Mouse (Mus musculus) adipocyte (in vitro differentiated cells): ENCODE data around the gene Acadvl.

Experiments used
- DNase-seq: peaks from one replicate; pipeline ENCODE4 v3.0.0-alpha.2; 2016; ENCODE audit warnings: low spot score

Gene Acadvl

DNA sequence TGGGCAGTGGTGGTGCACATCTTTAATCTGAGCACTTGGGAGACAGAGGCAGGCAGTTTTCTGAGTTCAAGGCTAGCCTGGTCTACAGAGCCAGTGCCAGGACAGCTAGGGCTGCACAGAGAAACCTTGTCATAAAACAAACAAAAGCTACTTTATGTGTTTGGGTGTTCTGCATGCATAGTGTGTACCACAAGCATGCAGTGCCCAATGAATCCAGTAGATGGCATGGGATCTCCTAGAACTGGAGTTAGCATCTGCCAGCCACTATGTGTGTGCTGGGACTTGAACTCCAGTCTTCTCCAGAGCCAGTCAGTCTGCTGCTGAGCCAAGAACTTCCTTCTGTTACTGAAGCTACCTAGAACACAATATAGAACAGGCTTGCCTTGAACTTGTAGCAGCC lies 13.3 kb downstream of the Acadvl start:
- peak; percentile 61 for DNase-seq

DNA sequence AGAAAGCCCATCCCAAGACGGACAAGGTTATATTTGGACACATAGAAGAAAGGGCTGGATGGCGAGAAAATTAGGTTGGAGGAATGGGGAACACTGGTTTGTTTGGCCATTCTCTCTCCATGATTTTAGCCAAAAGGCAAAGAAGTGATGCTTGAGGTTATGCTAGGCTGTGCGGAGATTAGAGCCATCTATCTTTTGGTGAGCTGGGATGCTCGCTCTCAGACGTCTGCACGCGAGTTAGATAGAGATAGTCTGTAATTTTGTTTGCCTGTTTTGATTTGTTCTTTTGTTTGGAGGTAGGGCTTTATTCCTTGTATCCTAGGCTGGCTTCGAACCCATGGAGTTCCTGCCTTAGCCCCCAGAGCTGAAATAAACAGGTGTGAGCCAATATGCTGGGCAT lies 14.1 kb downstream of the Acadvl start:
- no peak for DNase-seq

DNA sequence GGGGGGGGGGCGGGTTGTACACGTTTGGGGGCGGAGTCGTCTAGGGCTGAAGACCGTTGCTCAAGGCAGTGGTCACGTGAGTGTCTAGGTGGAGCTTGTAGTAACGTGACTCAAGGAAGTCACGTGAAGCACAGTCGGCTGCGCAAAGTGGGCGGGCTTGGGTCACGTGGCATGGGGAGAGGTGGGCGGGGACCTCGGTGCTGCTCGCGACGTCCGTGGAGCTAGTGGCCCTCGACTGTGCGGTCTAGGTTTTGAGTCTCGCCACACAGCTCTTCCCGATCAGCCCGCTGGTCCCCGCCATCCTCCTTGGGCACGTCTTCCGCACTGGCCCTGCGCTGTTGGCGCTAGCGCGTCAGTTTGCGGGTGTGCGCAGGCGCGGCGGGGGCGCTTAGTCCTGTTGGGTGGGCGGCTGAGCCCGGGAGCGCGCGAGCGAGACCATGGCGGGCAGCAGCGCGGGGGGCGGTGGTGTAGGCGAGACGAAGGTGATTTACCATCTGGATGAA lies 14.8 kb downstream of the Acadvl start, which contains the start of gene Dvl2:
Gene Dvl2, plus strand, starts transcription at position 200 of the 503 bp plus-strand sequence.
- DNase-seq = peak; percentile 97

DNA sequence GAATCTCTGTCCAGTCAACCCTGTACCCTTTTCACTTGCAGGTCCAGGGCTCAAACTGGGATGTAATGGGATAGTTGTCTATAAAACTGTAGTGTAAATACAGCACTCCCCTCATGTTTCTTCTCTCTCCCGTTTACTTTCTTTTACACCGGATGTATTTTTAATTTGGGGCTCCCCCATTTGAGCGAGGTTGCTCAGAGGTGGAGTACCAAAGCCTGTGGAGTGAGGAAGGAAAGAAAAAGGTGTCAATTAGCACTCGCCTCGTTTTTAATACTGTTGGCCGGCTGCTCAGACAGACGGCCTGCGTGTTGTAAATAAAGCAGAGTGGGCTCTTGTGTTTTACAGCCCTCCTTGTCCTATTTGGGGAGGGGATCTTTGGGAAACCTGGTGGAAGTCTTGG lies 15.5 kb downstream of the Acadvl start:
- no peak for DNase-seq

DNA sequence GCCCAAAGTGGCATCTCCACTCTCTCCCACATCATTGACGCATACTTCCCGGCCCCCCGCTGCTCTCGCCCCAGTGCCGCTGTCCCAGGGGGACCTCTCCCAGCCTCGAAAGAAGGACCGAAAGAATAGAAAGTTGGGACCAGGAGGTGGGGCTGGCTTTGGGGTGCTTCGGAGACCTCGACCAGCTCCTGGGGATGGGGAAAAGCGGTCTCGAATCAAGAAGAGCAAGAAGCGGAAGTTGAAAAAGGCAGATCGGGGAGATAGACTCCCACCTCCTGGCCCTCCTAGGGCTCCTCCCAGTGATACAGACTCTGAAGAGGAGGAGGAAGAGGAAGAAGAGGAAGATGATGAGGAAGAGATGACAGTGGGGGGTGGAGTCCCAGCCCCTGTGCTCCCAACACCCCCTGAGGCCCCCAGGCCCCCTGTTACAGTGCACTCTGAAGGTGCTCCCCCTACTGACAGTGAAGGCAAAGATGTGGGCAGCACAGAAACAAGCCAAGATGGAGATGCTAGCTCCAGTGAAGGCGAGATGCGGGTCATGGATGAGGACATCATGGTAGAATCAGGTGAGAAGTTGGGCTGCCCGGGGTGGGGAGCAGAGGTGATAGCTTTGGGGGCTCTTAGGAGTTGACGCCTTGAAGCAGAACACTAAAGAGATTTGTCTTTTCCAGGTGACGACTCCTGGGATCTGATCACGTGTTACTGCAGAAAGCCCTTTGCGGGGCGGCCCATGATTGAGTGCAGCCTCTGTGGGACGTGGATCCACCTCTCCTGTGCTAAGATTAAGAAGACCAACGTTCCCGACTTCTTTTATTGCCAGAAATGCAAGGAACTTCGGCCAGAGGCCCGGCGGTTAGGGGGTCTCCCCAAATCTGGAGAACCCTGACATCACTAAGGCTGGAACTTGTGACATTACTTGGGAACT lies 16.4 kb downstream of the Acadvl start:
- no peak for DNase-seq

DNA sequence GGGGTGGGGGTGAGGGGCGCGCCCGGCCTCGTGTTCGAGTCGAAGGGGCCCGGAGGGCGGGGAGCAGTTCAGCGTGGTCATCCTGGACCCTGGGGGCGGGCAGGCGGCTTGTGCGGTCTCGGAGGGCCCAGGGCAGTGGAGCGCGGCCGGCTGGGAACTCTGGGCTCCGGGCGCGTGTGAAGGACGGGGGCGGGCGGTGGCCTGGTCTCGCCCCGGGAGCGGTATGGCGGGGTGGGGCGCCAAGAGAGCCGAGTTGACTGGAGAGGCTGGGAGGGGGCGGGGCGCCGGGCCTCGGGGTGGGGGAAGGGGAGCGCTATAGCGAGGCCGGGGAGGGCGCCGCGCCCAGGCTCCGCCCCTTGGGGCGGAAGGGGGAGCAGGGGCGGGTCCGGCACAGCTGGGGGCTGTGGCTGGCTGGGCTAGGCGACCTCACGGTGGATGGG lies 18.1 kb downstream of the Acadvl start:
- peak; percentile 81 for DNase-seq

DNA sequence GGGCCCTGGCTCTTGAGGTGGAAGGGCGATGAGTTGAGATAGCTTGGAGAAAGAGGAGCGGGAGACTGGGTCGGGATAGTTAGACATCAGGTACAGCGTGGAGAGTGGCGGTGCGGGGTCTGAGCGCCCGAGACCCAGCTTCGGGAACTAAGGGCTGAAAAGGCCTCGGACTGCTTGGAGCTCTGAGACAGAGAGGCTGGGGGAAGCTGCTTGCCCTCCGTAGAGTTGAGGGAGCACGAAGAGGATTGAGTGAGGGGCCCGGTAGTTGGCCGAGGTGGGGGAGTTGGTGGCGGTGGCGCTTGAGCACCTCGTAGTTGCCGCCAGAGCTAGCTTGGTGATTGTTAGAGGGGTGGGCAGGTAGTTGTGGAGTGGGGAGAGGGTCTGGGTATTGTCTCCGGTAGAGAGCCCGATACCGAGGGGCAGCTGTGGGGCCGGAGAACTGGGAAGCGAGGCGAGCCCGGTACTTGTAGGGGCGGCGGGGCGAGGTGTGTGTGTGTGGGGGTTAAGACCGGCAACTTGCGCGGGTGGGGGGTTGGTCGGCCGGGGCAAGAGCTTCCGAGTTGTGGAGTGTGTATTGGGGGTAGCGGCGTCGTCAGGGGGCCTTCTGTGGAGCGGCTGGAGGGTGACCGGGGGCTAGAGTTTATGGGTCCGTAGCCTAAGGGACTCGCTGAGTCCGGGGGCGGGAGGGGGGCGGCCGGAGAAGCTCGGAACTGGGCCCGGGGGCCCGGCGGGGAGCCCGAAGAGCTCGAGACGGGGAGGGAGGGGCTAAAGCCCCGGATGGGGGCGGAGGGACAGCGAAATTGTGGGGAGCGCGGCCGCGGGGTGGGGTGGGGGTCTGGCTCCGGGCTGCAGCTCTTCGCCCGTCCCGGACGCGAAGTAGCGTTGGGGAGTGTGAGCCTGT lies 18.8 kb downstream of the Acadvl start:
- DNase-seq = peak; percentile 56

DNA sequence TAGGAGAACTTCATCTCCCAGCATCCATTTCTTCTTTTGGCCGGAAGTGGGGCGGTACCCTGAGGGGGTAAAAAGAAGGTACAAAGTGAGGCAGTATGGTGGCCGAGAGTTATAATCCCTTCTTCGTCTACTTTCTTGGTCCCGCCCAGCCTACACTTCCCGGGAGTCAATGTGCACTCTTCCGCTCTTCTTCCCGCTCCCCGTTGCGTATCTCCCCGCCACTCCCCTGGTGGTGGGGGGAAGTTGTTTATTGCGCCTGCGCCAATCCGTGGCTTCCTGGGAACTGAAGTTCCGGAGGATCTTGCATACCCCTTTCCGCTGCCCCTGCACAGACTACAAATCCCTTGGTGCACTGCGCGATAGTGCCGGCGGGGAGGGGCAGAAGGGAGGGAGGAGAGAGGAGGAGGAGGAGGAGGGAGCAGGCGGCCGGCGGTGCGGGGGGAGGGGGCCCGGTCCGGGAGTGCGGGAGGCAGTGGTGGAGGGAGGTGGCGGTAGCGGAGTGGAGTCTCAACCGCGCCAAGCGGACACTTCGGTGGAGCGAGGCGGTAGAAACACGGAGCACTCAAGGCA lies 19.7 kb downstream of the Acadvl start, which contains the start of gene Phf23:
Gene Phf23, plus strand, starts transcription at position 387 of the 570 bp plus-strand sequence.
- peak; percentile 99 for DNase-seq

DNA sequence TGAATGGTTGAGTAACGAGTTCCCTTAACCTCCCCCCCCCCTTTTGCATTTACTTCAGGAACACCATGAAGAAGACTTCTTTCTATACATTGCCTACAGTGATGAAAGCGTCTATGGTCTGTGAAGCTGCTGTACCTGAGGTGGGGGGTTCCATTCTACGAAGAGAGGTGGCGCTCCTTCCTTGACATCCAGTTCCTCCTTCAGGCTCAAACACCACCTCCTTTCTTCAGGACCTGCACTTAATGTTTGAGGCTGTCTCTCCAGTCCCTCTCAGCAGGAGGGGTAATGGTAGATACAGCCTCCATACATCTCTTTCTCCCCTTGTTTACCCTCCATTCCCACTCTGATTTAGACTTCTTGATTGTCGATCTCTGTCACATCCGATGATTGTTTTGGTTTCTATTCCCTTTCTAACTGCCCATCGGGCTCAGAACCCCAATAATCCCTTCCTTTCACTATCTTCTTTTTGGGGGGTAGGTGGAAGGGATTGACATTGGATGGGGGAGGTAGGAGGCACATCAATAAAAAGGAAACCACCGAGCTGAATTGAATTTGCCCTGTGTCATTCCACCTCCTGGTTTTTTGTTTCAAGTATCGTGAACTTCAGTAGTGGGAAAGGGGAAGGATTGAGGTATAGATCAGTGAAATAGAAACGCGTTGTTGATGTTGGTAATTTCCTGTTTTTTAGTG lies 20.7 kb downstream of the Acadvl start:
- no peak for DNase-seq

DNA sequence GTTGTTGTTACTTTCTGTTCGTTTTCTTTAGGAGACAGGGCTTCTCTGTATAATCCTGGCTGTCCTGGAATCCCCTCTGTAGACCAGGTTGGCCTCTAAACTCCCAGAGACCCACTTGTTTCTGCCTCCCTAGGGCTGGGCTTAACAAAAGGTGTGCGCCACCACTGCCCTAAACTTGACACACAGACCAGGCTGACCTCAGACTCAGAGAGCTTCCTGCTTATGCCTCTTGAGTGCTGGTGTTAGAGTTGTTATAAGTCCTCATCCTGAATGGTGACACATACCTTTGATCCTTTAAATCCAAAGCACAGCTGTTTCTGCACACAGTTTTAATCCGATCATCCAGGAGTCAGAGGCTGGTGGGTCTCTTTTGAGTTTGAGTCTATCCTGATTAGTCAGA lies 22.3 kb downstream of the Acadvl start:
- DNase-seq = no peak

DNA sequence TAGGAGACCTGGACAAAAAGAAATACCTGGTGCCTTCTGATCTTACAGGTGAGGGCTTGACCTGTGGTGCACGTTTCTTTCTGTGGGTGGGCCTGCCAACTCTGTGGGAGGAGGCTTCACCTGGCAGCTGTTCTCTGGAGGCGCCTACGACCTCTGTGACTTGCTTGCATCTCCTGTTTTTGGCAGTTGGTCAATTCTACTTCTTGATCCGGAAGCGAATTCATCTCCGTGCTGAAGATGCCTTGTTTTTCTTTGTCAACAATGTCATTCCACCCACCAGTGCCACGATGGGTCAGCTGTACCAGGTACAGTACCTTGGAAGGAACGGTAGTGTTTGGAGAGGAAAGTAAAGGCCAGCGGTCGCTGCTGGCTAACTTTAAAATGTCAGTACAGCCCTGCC lies 22.8 kb downstream of the Acadvl start:
- DNase-seq = no peak

DNA sequence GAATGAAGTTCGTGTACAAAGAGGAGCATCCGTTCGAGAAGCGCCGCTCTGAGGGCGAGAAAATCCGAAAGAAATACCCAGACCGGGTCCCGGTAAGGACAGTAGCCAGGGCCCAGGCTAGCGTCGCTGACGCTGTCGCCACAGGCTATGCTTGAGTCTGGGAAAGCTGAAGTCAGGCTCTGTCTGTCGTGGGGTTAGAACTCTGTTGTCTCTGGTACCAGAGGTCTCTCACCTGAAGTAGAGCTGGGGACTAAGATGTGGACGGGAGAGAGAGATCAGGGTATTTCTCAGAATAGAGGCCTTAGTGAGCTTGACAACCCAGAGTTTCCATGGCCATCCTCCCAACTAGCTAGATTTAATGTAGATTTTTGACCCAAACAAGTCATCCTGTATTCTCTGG lies 23.5 kb downstream of the Acadvl start:
- DNase-seq = no peak

DNA sequence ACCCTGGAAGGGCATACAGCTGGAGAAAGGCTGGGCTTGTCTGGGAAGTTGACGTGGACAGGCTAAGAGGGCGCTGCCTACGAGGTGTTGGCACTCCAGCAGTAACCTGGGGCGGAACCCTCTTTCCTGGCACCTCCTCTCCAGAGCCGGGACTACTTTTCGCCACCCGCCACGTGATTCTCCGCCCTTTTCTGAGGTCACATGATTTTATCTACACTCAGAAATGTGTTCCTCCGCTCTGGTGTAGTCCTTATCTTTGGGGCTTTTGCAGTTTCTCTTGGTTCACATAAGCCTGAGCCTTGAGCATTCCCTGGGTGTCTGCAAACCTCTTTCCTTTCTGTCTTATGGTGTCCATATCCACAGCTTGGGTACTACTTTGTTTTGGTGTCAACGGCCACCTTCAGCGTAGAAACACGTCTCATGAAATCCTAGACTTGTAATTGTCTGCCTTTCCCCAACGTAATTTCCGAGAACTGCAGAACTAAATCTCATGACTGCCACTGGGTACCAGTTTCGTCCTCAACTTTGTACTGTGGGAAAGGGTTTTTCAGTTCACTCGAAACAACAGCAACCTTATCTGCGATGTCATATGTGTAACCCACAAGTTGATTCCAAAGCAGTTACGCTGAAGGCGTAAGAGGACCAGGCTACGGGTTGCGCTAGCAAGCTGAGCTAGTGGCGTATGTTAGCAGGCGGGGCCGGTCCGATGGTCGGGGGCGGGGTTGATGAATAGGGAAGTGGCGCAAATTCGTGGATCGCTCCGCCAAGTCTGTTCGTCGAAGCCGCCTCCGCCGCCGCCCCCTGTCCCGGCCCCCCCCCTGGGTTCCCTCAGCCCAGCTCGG lies 24.1 kb downstream of the Acadvl start, which contains the start of gene Gabarap:
Gene Gabarap, plus strand, starts transcription at position 294 of the 842 bp plus-strand sequence.
- peak; percentile 98 for DNase-seq

DNA sequence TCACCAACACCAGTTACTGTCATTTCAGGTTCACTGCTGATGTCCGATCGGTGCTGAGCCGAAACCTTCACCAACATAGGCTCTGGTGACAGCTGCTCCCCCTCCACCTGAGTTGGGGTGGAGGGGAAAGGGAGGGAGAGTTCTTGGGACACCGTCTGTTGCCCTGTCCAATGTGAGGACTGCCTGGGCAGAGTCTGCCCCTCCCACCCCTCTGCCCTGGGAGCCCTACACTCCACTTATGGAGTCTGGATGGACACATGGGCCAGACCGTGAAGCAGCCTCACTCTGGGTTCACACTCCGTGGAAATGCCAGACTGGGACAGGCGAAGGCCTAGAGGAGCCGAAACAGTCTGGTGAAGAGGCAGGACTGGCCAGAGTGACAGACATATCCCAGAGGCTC lies 25.3 kb downstream of the Acadvl start:
- DNase-seq = no peak

DNA sequence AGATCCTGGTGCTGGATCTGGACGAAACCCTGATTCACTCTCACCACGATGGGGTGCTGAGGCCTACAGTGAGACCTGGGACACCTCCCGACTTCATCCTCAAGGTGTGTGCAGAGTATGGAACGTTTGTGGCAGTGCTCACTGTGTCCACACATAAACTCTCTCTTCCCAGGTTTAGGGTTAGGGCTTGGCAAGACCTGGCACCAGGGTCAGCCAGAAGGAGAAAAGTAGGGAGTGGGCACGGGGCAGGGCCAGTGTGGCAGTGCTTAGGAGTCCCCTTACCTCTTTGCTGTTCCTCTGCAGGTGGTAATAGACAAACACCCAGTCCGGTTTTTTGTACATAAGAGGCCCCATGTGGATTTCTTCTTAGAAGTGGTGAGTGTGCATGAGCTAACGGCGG lies 30.8 kb downstream of the Acadvl start:
- no peak for DNase-seq

DNA sequence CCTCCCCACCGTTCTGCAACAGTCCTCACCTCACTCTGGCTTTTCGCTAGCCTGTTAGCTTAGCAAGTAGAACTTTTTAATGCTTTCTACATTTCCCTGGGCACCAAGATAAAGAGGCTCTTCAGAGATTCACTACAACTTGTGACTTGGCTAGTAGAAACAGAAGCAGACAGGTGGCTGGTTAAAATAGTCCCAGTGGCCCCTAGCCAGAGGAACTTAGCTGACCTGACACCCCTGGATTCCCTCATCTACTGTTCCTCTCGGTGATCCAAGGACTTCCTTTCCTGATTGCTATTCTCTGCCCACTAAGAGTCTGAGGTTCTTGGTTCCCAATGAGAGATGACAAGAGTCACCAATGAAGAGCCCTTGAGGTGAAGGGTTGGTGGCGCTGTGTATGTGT lies 31.8 kb downstream of the Acadvl start:
- DNase-seq = no peak

DNA sequence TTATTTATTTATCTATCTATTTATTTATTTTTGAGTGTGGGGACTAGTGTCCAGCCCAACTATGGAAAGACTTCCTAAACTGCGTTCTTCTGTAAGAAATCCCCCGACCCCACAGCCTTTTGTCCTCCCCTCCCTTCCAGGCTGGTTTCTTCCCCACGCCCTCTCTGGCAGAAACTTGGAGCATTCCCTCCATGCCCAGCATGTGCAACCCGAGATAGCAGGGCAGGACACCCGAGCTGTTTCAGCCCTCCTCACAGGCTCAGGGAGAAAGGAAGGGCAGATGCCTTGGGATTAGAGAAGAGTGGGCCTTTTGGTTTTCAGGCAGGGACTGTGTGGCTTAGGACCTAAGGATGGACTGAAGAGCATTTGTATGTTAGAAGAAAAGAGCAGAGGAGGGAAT lies 32.3 kb downstream of the Acadvl start:
- DNase-seq = peak; percentile 49

DNA sequence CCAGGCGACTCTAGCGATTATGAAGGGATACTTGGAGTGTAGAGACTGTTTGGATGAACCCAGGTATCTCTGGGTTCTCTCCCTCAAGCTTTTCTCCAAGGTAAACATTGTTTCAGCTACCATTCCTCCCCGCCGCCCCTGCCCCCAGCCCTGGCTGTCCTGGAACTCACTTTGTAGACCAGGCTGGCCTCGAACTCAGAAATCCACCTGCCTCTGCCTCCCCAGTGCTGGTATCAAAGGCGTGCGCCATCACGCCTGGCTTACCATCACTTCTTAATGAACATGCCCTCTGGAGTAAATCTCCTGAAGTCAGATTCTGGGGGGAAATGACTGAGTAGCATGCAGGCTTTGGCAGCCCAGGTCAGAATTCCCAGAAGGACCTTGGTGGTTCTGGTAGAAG lies 33.0 kb downstream of the Acadvl start, which contains the start of gene Elp5:
Gene Elp5, minus strand, starts transcription at position 293 of the 400 bp plus-strand sequence.
- no peak for DNase-seq

DNA sequence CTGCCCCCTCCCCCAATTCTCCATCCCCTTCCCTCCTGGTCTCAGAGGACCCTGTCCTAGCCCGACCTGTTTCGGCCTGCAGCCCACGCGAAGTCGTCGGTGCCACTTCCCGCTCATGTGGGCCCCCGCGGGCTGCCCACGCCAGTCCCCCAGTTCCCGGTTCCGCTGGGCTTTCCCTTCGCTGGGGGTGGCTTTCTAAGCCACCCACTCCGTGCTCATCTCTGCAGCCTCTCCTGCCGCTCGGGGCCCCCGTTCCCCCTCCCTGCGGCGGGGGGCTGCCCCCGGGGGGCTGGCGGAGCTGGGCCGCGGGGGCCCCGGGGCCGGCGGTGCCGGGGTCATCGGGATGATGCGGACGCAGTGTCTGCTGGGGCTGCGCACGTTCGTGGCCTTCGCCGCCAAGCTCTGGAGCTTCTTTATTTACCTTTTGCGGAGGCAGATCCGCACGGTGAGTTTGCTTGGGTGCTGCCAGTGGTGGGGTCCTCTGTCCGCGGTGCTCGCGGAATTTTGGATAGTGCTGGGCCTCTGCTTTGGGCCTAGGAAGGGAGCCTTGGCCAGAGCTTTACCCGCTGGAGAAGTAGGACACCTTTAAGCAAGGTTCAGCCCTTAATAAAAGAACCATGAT lies 34.0 kb downstream of the Acadvl start, which contains the start of gene Ctdnep1:
Gene Ctdnep1, plus strand, starts transcription at position 16 of the 622 bp plus-strand sequence.
- no peak for DNase-seq
